22 mouse cellular contexts compared by ENCODE assay signal in genomic region chr2:180495906-180496305, GRCm38 (mm10). TPM values are rescaled to one million over a fixed set of nuclear protein-coding genes. Genes with fewer than 3 reads are reported as not detected.
A peak's percentile ranks its signal among the peaks of the same experiment; 100 is the strongest.
DNase-seq lines count a peak whose midpoint lies in the region; ATAC-seq and TF ChIP-seq lines count a peak whose summit lies in the region.
"Had no signal": no experiment of that assay in that cellular context is flagged by ENCODE, and none has a peak within 500 bp of the region (broad histone marks: within the 10 kb centered on the region; RNA-seq: fewer than 3 reads in every experiment).

No protein-coding gene starts in this region.

- TF ChIP-seq CTCF in forebrain, postnatal 0 days (IDR thresholded peaks at IDR 0.05; ENCODE audit: low read depth): no peak

- WGBS in forebrain, postnatal 0 days: 52% methylated on average over 8 of the region's 8 CpGs
- WGBS in forebrain, embryonic 13.5 days: 82% methylated on average over 8 of the region's 8 CpGs

- H3K9ac ChIP-seq in forebrain, postnatal 0 days: no peak overlapping the region
- H3K9ac ChIP-seq in forebrain, embryonic 13.5 days: no peak overlapping the region
- H3K9ac ChIP-seq: hindbrain, embryonic 12.5 days; liver, embryonic 12.5 days; stomach, embryonic 15.5 days had no signal

- ATAC-seq in forebrain, postnatal 0 days: peak; percentile 62
- no peak for ATAC-seq in forebrain, embryonic 13.5 days
- no peak for ATAC-seq in erythroblast, adult 5-6 weeks (replicated peaks; ENCODE audit: low FRiP score, poor library complexity, severe bottlenecking)
- ATAC-seq: liver, embryonic 12.5 days had no signal

- no peaks in the 10 kb centered on the region for H3K27me3 ChIP-seq in forebrain, postnatal 0 days (ENCODE audit: insufficient read depth, low read length)
- peaks cover 38% of the 10 kb centered on the region for H3K27me3 ChIP-seq in forebrain, embryonic 13.5 days

- peaks cover 10% of the 10 kb centered on the region for H3K4me1 ChIP-seq in forebrain, postnatal 0 days (ENCODE audit: insufficient read depth)
- peaks cover 23% of the 10 kb centered on the region for H3K4me1 ChIP-seq in forebrain, embryonic 13.5 days
- H3K4me1 ChIP-seq: liver, embryonic 12.5 days had no signal

- H3K4me3 ChIP-seq in forebrain, postnatal 0 days (ENCODE audit: low read depth, low read length): no peak overlapping the region
- H3K4me3 ChIP-seq in forebrain, embryonic 13.5 days: no peak overlapping the region
- H3K4me3 ChIP-seq: hindbrain, embryonic 12.5 days; liver, embryonic 12.5 days; stomach, embryonic 15.5 days had no signal

- no peaks in the 10 kb centered on the region for H3K36me3 ChIP-seq in forebrain, postnatal 0 days (ENCODE audit: insufficient read depth)
- no peaks in the 10 kb centered on the region for H3K36me3 ChIP-seq in forebrain, embryonic 13.5 days (ENCODE audit: poor library complexity, severe bottlenecking)
- H3K36me3 ChIP-seq: hindbrain, embryonic 12.5 days; liver, embryonic 12.5 days; stomach, embryonic 15.5 days had no signal

- H3K9me3 ChIP-seq in forebrain, postnatal 0 days (ENCODE audit: low read length): no peaks in the 10 kb centered on the region
- no peaks in the 10 kb centered on the region for H3K9me3 ChIP-seq in forebrain, embryonic 13.5 days (replicated peaks)
- H3K9me3 ChIP-seq: hindbrain, embryonic 12.5 days; liver, embryonic 12.5 days; stomach, embryonic 15.5 days had no signal

- H3K27ac ChIP-seq in forebrain, postnatal 0 days (ENCODE audit: low read depth, low read length): peak overlapping the region; percentile 67
- no peak overlapping the region for H3K27ac ChIP-seq in forebrain, embryonic 13.5 days
- H3K27ac ChIP-seq: hindbrain, embryonic 12.5 days; liver, embryonic 12.5 days; stomach, embryonic 15.5 days had no signal

- intact Hi-C loops in left cerebral cortex, postnatal 36 days (cut with DNase I): no loop called here

- DNase-seq in forebrain, postnatal 0 days: peak; percentile 49
- DNase-seq in right cerebral cortex, adult 18-20 months: peak; percentile 66
- no peak for DNase-seq in right cerebral cortex, postnatal 4 days
- peak; percentile 63 to 68 for DNase-seq in left cerebral cortex, postnatal 36 days (ENCODE audit: low spot score in 2 of 2)
- no peak for DNase-seq in urinary bladder, adult 2 months (ENCODE audit: low spot score)
- no peak for DNase-seq in kidney, adult 9 months
- DNase-seq: adrenal gland, adult 2 months; B cell, adult 2 months; cerebellum, adult 9-10 months; embryo, embryonic 11 days; heart, postnatal 10 days; kidney, adult 2 months; kidney, postnatal 14 days; lung, adult 2 months had no signal

- no peak overlapping the region for H3K4me2 ChIP-seq in forebrain, postnatal 0 days (ENCODE audit: low read depth)
- no peak overlapping the region for H3K4me2 ChIP-seq in forebrain, embryonic 13.5 days
- H3K4me2 ChIP-seq: heart, embryonic 11.5 days; hindbrain, embryonic 12.5 days; liver, embryonic 12.5 days; stomach, embryonic 15.5 days had no signal

RNA-seq across cellular contexts. Expression of gene Ntsr1, which starts 3.9 kb away (rescaled TPM):
- 19.8 and 35.8 TPM in 2 replicates for total RNA-seq in forebrain, postnatal 0 days (2014; rRNA removed)
- 13.2 and 18.1 TPM in 2 replicates for polyA plus RNA-seq in forebrain, postnatal 0 days (2015; fragmentation: Nextera tagmentation; extraction: Ambion mirVana)
- 2.2 and 2.3 TPM in 2 replicates for polyA plus RNA-seq in forebrain, embryonic 13.5 days (2015; fragmentation: Nextera tagmentation; extraction: Ambion mirVana)
- total RNA-seq in left cerebral cortex, postnatal 36 days (2021): 1 to 10 TPM; 6.9 to 7.4 TPM
- polyA plus RNA-seq in urinary bladder, adult 2 months (2012; rRNA removed): 0.07 and 0.12 TPM in 2 replicates
- not detected in 2 replicates for total RNA-seq in erythroblast, adult 5-6 weeks (2015; ENCODE audit: low replicate concordance)
- total RNA-seq in erythroblast, adult 5-6 weeks (2017; ENCODE audit: low replicate concordance): not detected in 2 replicates
- total RNA-seq: adrenal gland, adult 2 months; gastrocnemius, adult 18-20 months had no signal
- polyA plus RNA-seq: adrenal gland, adult 2 months; kidney, adult 2 months; limb, embryonic 11.5 days; lung, adult 2 months had no signal

RNA-seq across cellular contexts. Expression of gene Slco4a1, which starts 39.9 kb away (rescaled TPM):
- 1.8 TPM in 2 replicates for total RNA-seq in forebrain, postnatal 0 days (2014; rRNA removed)
- 1.3 and 1.6 TPM in 2 replicates for polyA plus RNA-seq in forebrain, postnatal 0 days (2015; fragmentation: Nextera tagmentation; extraction: Ambion mirVana)
- 1.1 and 2.1 TPM in 2 replicates for polyA plus RNA-seq in forebrain, embryonic 13.5 days (2015; fragmentation: Nextera tagmentation; extraction: Ambion mirVana)
- total RNA-seq in left cerebral cortex, postnatal 36 days (2021): 1 to 10 TPM; 1.4 to 1.8 TPM
- 1.6 and 3.3 TPM in 2 replicates for polyA plus RNA-seq in urinary bladder, adult 2 months (2012; rRNA removed)
- total RNA-seq in erythroblast, adult 5-6 weeks (2015; ENCODE audit: low replicate concordance): 4.4 and 4.6 TPM in 2 replicates
- 2.4 and 3.2 TPM in 2 replicates for total RNA-seq in erythroblast, adult 5-6 weeks (2017; ENCODE audit: low replicate concordance)
- total RNA-seq: gastrocnemius, adult 18-20 months had no signal
- polyA plus RNA-seq: heart, embryonic 11.5 days had no signal

Comparison
In these comparisons a context has a peak if more than half of its experiments do, and no peak if none do; other contexts are left out.
1. DNase-seq: peak in forebrain, postnatal 0 days (single experiment), right cerebral cortex, adult 18-20 months (single experiment) and left cerebral cortex, postnatal 36 days (2 of 2); none in right cerebral cortex, postnatal 4 days (single experiment), urinary bladder, adult 2 months (single experiment) and kidney, adult 9 months (single experiment).
2. RNA of gene Ntsr1, which starts 3.9 kb away (total RNA-seq): 19.8 to 35.8 TPM in forebrain, postnatal 0 days and 6.9 to 7.4 TPM in left cerebral cortex, postnatal 36 days; not detected in erythroblast, adult 5-6 weeks; every median in the first group is over 4 times any median in the second.